Comparison of ENCODE assay signal across 8 mouse cellular contexts in the genomic region with DNA sequence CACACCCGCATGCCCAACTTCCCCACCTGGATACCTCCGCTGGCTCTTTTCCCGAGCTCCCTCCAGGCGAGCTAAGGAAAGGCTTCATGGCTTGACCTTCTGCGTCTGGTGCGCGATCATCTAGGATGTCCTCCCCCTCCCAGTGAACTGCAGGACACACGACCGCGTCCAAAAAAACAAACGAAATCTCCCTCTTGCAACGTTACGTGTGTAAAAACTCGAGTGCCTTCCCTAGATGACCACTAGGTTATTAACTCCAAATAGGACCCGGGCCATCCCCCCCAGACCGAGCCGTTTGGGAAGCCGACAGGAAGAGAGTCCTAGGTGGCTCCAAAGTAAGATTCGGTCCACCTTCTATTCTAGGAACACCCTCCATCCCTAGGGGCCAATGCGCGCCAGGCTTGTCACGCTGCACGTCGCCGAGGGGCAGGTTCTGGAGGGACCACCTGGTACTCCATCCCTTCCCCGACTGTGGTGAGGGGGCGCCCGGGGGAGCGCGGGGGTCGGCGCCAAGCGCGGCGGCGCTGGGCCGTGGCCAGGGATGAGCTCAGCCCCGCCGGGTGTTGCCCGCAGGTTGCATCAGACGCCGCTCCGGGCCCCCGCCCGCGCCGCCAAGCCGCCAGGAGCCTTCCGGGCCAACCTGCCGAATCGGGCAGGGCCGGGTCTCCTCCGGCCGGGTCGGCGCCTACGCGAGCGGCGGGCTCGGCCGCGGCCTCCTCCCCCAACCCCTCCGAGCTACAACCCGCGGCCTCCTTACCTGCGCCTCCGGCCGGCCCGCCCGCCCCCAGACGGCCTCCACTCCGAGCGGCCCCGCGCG. TPM values are rescaled to one million over a fixed set of nuclear protein-coding genes. Genes with fewer than 3 reads are reported as not detected.
DNase-seq lines count a peak whose midpoint lies in the region; ATAC-seq lines count a peak whose summit lies in the region.

No protein-coding gene starts in this region.

- no peaks in the 10 kb centered on the region for H3K27me3 ChIP-seq in forebrain, embryonic 13.5 days
- no peaks in the 10 kb centered on the region for H3K27me3 ChIP-seq in lung, embryonic 16.5 days (ENCODE audit: control insufficient read depth, insufficient read depth, low read depth, low read length)

- under 1% methylated on average over 73 of the region's 77 CpGs for WGBS in forebrain, embryonic 13.5 days
- WGBS in lung, embryonic 16.5 days, result under 1% methylated on average over 48 of the region's 77 CpGs

- peaks cover 28% of the 10 kb centered on the region for H3K4me1 ChIP-seq in forebrain, embryonic 13.5 days
- H3K4me1 ChIP-seq in lung, embryonic 16.5 days (replicated peaks; ENCODE audit: control insufficient read depth, insufficient read depth, low read length), result peaks cover 22% of the 10 kb centered on the region

- peak; percentile 50 for ATAC-seq in cerebellum, adult (ENCODE audit: insufficient number of reproducible peaks, low FRiP score, low TSS enrichment)
- peak; percentile 86 for ATAC-seq in forebrain, embryonic 13.5 days
- ATAC-seq in lung, embryonic 16.5 days (ENCODE audit: low read depth), result peak; percentile 85

- intact Hi-C loops in heart, postnatal 14 days (cut with DNase I), result loop anchor here (2.0 to 5.0 kb wide), 2 partner anchors 25 to 61 kb away; partner anchors contain the start of gene Cebpa

- H3K27ac ChIP-seq in forebrain, embryonic 13.5 days, result peak overlapping the region; percentile 78
- H3K27ac ChIP-seq in lung, embryonic 16.5 days (ENCODE audit: low read length), result peak overlapping the region; percentile 88

- peak overlapping the region; percentile 94 for H3K4me2 ChIP-seq in forebrain, embryonic 13.5 days
- H3K4me2 ChIP-seq in lung, embryonic 16.5 days (ENCODE audit: low read depth, low read length), result peak overlapping the region; percentile 71

- no peaks in the 10 kb centered on the region for H3K36me3 ChIP-seq in forebrain, embryonic 13.5 days (ENCODE audit: poor library complexity, severe bottlenecking)
- no peaks in the 10 kb centered on the region for H3K36me3 ChIP-seq in lung, embryonic 16.5 days (ENCODE audit: control insufficient read depth, insufficient read depth, low read length)

- H3K4me3 ChIP-seq in forebrain, embryonic 13.5 days, result peak overlapping the region; percentile 94
- H3K4me3 ChIP-seq in lung, embryonic 16.5 days (ENCODE audit: low read length), result peak overlapping the region; percentile 97

- DNase-seq in adrenal gland, adult 18-20 months (ENCODE audit: low spot score in 2 of 2), result peak; percentile 71 to 73
- DNase-seq in adrenal gland, postnatal 10 days, result no peak
- DNase-seq in heart, postnatal 14 days, result peak; percentile 63 to 72
- DNase-seq in layer of hippocampus, postnatal 10 days (ENCODE audit: low spot score in 2 of 2), result peak; percentile 71 to 81
- peak; percentile 59 for DNase-seq in right cerebral cortex, adult 18-20 months

- no peaks in the 10 kb centered on the region; the same call in 1 of the 2 replicates for H3K9me3 ChIP-seq in forebrain, embryonic 13.5 days (replicated peaks)
- 0 out of 2 replicates have a peak, but pooled peaks cover 2% of the 10 kb centered on the region for H3K9me3 ChIP-seq in lung, embryonic 16.5 days (ENCODE audit: control insufficient read depth, low read length)

- peak overlapping the region; percentile 96 for H3K9ac ChIP-seq in forebrain, embryonic 13.5 days
- H3K9ac ChIP-seq in lung, embryonic 16.5 days (ENCODE audit: low read length), result peak overlapping the region; percentile 93

RNA-seq across cellular contexts. Expression of gene Cebpg, which starts 0.5 kb away (rescaled TPM):
- 10 to 100 TPM; 57.2 to 70.4 TPM for total RNA-seq in adrenal gland, adult 18-20 months (2021)
- total RNA-seq in adrenal gland, postnatal 10 days (2021), result 10 to 100 TPM; 41.6 to 51.3 TPM
- 60.8 and 61.7 TPM in 2 replicates for polyA plus RNA-seq in forebrain, embryonic 13.5 days (2015; fragmentation: Nextera tagmentation; extraction: Ambion mirVana)
- total RNA-seq in heart, postnatal 14 days (2021), result 10 to 100 TPM; 27.8 to 29.1 TPM
- 10 to 100 TPM; 25.5 to 27.1 TPM for total RNA-seq in layer of hippocampus, postnatal 10 days (2021)
- polyA plus RNA-seq in lung, embryonic 16.5 days (2015; fragmentation: Nextera tagmentation; extraction: Ambion mirVana), result 37.5 and 38.7 TPM in 2 replicates
